Mouse (Mus musculus) naive thymus-derived CD4-positive, alpha-beta T cell, adult 2 months (primary cell): Measurements from ENCODE around the gene H2-Eb2.
"Not testable (repeated sequence)": the region's sequence is repeated elsewhere in the genome, so short reads cannot be mapped to it uniquely, and the experiment has no call there.

Source experiments
- DNase-seq: peaks from one replicate; pipeline ENCODE4 v3.0.0-alpha.2; 2011; ENCODE audit warnings: low read depth

Gene H2-Eb2

DNA sequence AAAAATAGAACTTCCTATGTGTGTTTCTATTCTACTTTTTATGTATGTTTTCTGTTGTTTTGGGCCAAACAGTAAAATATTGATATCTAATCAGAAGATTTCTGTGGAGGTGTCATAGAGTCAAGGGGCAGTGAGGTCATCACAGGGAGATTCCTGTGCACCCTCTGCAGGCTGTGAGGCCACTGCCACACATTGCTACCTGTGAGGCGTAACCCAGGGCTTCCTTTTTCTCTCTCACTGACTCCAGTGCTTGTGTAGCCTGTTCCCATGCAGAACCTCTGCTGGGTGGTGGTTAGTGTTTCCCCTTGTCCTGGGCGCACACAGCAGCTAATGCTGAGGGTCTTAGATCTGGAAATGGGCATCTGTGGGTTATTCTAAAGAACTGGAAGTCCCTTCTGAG lies 19.1 kb upstream of the H2-Eb2 start:
- DNase-seq: no peak

- no peak for DNase-seq
Measured at GRCm38 (mm10) chr17:34307216-34307615, 18.2 kb upstream of the H2-Eb2 start.

DNA sequence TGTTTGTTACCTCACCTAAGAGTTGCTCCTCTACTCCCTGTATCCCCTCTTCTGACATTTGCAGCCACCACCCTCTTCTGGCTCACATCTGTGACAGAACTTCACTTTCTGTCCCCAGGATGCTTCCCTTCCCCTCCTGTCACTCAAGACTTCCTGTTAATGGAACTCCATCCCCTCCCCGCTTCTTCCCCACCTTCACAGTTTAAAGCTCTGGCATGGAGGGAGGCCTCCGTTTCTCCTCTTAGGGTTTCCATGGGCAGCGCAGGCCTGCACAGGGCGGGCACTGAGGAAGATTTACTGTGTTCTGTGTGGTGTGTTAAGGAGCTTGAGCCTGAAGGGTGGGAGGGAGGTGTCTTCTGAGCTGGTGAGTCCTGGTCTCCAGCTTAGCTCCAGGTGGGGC lies 17.3 kb upstream of the H2-Eb2 start:
- no peak for DNase-seq

GRCm38 (mm10) chr17:34309225-34309624 lies 16.2 kb upstream of the H2-Eb2 start:
- no peak for DNase-seq

DNA sequence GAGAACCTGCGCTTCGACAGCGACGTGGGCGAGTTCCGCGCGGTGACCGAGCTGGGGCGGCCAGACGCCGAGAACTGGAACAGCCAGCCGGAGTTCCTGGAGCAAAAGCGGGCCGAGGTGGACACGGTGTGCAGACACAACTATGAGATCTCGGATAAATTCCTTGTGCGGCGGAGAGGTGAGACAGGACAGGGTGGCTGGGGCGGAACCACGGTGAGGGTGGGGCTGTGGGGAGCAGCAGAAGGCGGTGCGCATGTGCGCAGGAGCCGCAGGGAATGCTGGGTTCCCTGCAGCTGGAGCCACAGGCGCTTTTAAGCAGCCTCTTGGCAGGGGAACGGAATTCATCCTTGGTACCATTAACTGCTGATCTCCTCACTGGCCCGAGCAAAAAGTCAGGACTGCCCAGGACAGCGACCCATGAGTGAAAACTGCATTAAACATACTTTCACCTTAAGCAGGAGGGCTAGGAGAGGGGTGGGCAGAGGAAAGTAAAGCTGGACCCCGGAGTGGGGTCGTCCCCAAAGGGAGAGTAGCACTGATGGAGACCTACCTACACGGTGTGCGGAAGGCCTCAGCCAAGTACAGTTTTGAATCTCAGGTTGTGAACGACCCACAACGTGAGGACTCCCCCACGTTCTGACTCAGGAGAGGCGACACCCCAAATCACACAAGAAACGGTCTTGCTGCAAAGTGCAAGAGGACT lies 15.6 kb upstream of the H2-Eb2 start:
- peak; percentile 74 for DNase-seq

DNA sequence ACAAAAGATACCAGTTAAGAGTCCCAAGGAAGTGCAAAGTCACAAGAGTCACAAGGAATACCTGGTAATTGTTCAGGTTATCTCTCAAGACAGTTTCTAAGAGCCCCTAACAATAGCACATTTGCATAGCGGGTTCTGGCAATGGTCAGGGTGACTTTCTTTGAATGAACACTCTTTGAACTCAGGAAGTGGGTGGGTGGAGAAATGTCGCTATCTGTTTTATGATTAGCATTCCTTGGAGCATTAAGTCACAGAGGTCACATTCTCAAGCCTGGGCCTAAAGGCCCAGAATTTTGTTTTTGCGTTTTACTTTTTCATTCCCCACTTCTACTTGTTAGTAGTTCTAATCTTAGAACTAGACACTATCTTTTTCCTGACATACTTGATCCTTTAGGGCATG lies 14.9 kb upstream of the H2-Eb2 start:
- not testable (repeated sequence) for DNase-seq

GRCm38 (mm10) chr17:34312185-34312584 lies 13.3 kb upstream of the H2-Eb2 start:
- DNase-seq: no peak

GRCm38 (mm10) chr17:34313393-34313792 lies 12.1 kb upstream of the H2-Eb2 start:
- DNase-seq: peak; percentile 88

- DNase-seq: no peak
Measured at GRCm38 (mm10) chr17:34314286-34314685, 11.2 kb upstream of the H2-Eb2 start.

DNA sequence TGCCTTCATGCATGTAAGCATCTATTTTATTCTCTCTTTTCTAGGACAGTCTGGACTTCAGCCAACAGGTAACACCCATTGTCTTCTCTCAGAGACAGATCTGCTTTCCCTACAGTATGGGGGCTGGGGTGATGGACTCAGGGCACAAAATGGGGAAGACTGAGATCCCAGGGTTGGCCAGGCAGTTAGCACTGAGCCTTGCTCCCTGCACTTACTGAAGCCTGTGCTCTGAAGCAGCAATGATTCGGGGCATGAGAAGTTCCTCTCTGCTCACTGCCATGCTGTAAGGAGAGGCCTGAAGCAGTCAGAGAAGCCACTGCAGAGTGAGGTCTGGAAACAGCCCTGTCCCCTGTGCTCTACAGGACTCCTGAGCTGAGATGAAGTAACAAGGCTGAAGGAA lies 10.0 kb upstream of the H2-Eb2 start:
- DNase-seq: no peak

DNA sequence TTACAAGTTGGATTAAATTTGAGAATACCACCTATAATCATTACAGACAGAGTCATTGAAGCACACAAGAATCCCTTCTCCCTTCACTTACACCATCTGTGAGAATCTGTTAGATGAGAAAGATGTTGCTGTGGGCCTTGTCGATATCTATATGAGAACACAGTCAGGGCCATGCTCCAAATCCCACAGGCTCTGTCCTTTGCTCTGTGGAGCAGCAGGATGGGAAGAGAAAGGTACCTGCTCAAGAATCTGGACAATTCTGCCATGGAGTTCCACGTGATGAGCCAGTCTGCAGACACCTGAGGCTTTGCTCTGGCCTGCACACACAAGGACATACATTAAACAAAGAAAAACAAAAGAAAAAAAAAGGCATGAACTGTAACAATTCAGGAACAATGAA lies 8.8 kb upstream of the H2-Eb2 start:
- DNase-seq: no peak

- no peak for DNase-seq
Measured at GRCm38 (mm10) chr17:34317275-34317674, 8.2 kb upstream of the H2-Eb2 start.

GRCm38 (mm10) chr17:34326373-34326772 lies 908 bp downstream of the H2-Eb2 start:
- no peak for DNase-seq

- peak; percentile 50 for DNase-seq
Measured at GRCm38 (mm10) chr17:34329807-34330206, 4.3 kb downstream of the H2-Eb2 start.

DNA sequence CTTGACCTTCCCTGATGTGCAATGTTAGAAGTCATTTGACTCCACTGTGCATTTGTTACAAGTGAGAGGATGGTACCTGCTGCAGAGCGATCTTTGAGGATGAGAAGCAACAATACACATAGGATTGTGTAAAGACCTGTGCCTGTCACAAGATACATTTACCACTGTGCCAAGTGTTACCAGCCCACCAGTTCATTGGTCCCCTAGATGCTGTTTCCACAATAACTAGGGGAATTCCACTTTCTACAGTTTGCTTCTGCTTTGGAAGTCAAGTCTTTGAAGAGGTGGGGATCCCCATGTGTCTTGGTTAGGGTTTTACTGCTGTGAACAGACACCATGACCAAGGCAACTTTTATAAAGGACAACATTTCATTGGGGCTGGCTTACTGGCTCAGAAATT lies 5.7 kb downstream of the H2-Eb2 start:
- DNase-seq: no peak

- no peak for DNase-seq
Measured at GRCm38 (mm10) chr17:34340619-34341402, 15.3 kb downstream of the H2-Eb2 start.

GRCm38 (mm10) chr17:34344882-34345281 lies 19.4 kb downstream of the H2-Eb2 start:
- DNase-seq: no peak

DNA sequence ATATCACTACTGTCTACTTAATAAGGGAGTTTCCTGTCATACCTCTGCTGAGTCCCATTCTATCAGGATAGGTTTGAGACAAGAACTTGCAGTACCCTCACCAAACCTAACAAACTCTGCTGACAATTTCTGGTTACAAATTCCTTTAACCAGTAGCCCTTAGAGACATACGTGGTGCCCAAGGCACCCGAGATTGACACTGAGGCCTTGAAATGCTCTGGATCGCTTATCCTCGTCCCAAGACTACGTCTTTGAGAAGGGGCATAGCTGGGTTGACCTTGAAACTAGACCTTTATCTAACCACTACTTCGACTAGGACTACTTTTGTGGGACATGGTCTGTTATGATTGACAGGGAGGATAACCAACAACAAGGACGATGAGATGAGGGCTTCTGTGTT lies 20.0 kb downstream of the H2-Eb2 start:
- DNase-seq: no peak

- DNase-seq: no peak
Measured at GRCm38 (mm10) chr17:34346041-34346440, 20.6 kb downstream of the H2-Eb2 start.

- peak; percentile 89 for DNase-seq
Measured at GRCm38 (mm10) chr17:34347606-34348308, 22.3 kb downstream of the H2-Eb2 start.

- DNase-seq: peak; percentile 93
Measured at GRCm38 (mm10) chr17:34349429-34349828, 24.0 kb downstream of the H2-Eb2 start.

DNA sequence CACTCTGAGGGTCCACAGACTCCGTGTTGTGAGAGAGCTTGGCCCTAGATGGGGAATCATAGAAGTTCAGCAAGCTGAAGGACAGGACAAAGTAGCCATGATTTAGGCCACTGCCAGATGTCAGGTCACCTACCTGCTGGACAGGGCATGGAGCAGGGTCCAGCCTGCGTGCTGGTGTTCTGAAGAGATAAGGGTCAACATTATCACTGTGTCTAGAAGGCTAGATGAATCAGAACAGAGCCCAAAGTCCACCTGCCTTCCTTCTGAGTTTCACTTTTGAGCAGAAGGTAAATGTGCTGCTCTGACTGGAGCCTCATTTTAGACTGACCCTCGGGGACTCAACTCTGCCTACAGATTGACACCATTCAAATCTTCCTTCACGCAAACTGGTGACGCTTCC lies 29.1 kb downstream of the H2-Eb2 start, which contains the start of gene Btnl2:
Gene Btnl2, plus strand, starts transcription at position 284 of the 400 bp plus-strand sequence.
- DNase-seq: no peak

DNA sequence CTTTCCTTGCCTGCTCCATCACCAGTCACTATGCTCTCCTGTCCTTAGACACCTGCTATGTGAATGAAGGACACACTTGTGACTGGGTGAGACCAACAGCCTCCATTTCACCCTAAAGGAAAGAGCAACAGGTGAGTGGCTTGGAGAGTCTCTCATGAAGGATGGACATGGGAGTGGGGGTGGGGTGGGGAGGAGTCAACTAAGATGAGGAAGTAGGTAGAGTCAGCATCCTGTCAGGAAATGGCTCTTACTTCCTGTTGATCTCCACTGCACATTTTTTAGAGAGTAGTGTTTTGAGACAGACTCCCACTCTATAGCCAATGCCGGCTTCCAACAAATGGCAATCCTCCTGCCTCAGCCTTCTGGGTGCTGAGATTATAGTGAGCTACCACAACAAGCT lies 29.5 kb downstream of the H2-Eb2 start:
- peak; percentile 64 for DNase-seq
